Mouse (Mus musculus): Measurements from ENCODE around the gene Defa35. TPM values are rescaled to one million over a fixed set of nuclear protein-coding genes. Genes with fewer than 3 reads are reported as not detected.
"Not testable (repeated sequence)": the region's sequence is repeated elsewhere in the genome, so short reads cannot be mapped to it uniquely, and the experiment has no call there.

Defa35 gene
- not detected for total RNA-seq (2021)
- long read RNA-seq, experiment 1: 0 reads
- long read RNA-seq, experiment 2: 0 reads

GRCm38 (mm10) chr8:21064738-21065137 is at the start of gene Defa35:
TSS of gene Defa35 (plus strand) at chr8:21065038.
- DNase-seq (ENCODE audit: low spot score in 2 of 2): not testable (repeated sequence)

GRCm38 (mm10) chr8:21025245-21025644 is 39.6 kb upstream of the Defa35 start, which contains the start of gene Defa21:
TSS of gene Defa21 (plus strand) at chr8:21025545.
- DNase-seq (ENCODE audit: low spot score in 2 of 2): not testable (repeated sequence)

- DNase-seq (ENCODE audit: low spot score in 2 of 2): not testable (repeated sequence)
These were observed 10.1 kb upstream of the Defa35 start, which contains the start of gene Defa23 for GRCm38 (mm10) chr8:21054747-21055146. TSS of gene Defa23 (plus strand) at chr8:21055047.

GRCm38 (mm10) chr8:21084142-21084541 is 19.3 kb downstream of the Defa35 start, which contains the start of gene Defa25:
TSS of gene Defa25 (plus strand) at chr8:21084442.
- not testable (repeated sequence) for DNase-seq (ENCODE audit: low spot score in 2 of 2)

GRCm38 (mm10) chr8:21093106-21093505 is 28.3 kb downstream of the Defa35 start:
- peak in 1 of 2 experiments; percentile 12 for DNase-seq (ENCODE audit: low spot score in 2 of 2)

GRCm38 (mm10) chr8:21095950-21096349 is 31.1 kb downstream of the Defa35 start, which contains the start of gene Gm14851:
TSS of gene Gm14851 (minus strand) at chr8:21096050.
- not testable (repeated sequence) for DNase-seq (ENCODE audit: low spot score in 2 of 2)

Other genes starting within 250 kb of the Defa35 start
- not detected for gene Defb33, start 172.4 kb upstream of the Defa35 start, total RNA-seq (2021)
- gene Gm15056, start 162.4 kb upstream of the Defa35 start, total RNA-seq (2021): not detected
- gene Gm6040, start 143.0 kb upstream of the Defa35 start, total RNA-seq (2021): not detected
- not detected for gene AY761185, start 120.3 kb upstream of the Defa35 start, total RNA-seq (2021)
- gene Defa21, start 39.5 kb upstream of the Defa35 start, total RNA-seq (2021): not detected
- gene Defa23, start 10.0 kb upstream of the Defa35 start, total RNA-seq (2021): not detected
- gene Defa25, start 19.4 kb downstream of the Defa35 start, total RNA-seq (2021): not detected
- gene Gm14851, start 31.0 kb downstream of the Defa35 start, total RNA-seq (2021): not detected
- gene Defa30, start 69.6 kb downstream of the Defa35 start, total RNA-seq (2021): not detected
- not detected for gene Defa22, start 97.2 kb downstream of the Defa35 start, total RNA-seq (2021)
- not detected for gene Defa31, start 126.6 kb downstream of the Defa35 start, total RNA-seq (2021)
- gene Gm15293, start 136.5 kb downstream of the Defa35 start, total RNA-seq (2021): not detected
- gene Gm15292, start 184.7 kb downstream of the Defa35 start, total RNA-seq (2021): not detected

Data from left cerebral cortex, adult 18-20 months (tissue).